Mouse (Mus musculus): ENCODE data around the gene Gm20219.

- TF ChIP-seq RAD21 (IDR thresholded peaks at IDR 0.05; ENCODE audit: low read depth, low read length) = no peak
- no peak for TF ChIP-seq CTCF (IDR thresholded peaks at IDR 0.05 in 2 of 3, conservative IDR thresholded peaks at IDR 0.05 in 1 of 3; ENCODE audit: control insufficient read depth in 1 of 3, insufficient read depth in 1 of 3, low read depth in 2 of 3, low read length in 3 of 3, poor library complexity in 1 of 3, severe bottlenecking in 1 of 3)
- no peak for TF ChIP-seq POLR2A (IDR thresholded peaks at IDR 0.05; ENCODE audit: control insufficient read depth in 1 of 2, insufficient read depth in 1 of 2, low read depth in 1 of 2, low read length in 2 of 2, poor library complexity in 1 of 2)
- no peak for TF ChIP-seq SMC3 (IDR thresholded peaks at IDR 0.05; ENCODE audit: low read depth, low read length)
- no peak for TF ChIP-seq EP300 (IDR thresholded peaks at IDR 0.05; ENCODE audit: low read depth in 1 of 2, low read length in 2 of 2)
- no peak for TF ChIP-seq CHD2 (IDR thresholded peaks at IDR 0.05; ENCODE audit: low read length)
These were observed at the start of gene Gm20219 for GRCm38 (mm10) chr17:56554122-56554551.

All from MEL (cell line).